Mouse (Mus musculus) heart, adult 11 months (tissue): ENCODE measurements around the gene Rasl10b.

Experiments
- DNase-seq: peaks from one replicate; pipeline ENCODE4 v3.0.0; 2022

Gene Rasl10b

GRCm38 (mm10) chr11:83409087-83409754 lies at the start of gene Rasl10b:
Rasl10b (plus strand) TSS chr11:83409137.
- DNase-seq = peak; percentile 95

- no peak for DNase-seq
Observed at GRCm38 (mm10) chr11:83364656-83365055, 44.3 kb upstream of the Rasl10b start.

GRCm38 (mm10) chr11:83371267-83371666 lies 37.7 kb upstream of the Rasl10b start:
- no peak for DNase-seq

DNA sequence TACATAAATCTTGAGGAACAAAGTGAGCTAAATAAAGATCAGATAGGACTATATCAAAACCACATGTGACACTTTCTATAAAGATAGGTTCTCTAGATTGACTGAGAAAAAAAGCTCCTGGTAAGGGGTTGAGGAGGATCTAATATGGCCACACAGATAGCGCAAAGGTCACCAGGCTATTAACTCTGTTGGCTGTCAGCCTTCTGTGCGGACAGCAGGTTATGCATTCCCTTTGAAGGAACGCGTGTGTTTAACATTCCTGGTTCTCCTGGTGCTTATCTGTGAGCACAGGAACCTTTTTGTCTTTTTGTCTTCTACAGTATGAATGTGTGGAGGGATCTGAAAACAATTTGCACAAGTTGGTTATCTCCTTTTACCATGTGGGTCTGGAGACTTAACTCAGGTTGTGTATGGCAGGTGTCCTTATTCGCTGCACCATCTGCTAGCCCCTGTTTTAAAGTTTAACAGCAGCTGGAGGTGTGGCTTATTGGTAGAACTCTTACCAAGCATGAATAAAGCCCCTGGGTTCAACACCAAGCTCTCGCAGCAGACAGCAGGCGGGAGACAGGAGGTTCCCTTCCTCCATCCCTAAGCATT lies 29.1 kb upstream of the Rasl10b start:
- peak; percentile 56 for DNase-seq

DNA sequence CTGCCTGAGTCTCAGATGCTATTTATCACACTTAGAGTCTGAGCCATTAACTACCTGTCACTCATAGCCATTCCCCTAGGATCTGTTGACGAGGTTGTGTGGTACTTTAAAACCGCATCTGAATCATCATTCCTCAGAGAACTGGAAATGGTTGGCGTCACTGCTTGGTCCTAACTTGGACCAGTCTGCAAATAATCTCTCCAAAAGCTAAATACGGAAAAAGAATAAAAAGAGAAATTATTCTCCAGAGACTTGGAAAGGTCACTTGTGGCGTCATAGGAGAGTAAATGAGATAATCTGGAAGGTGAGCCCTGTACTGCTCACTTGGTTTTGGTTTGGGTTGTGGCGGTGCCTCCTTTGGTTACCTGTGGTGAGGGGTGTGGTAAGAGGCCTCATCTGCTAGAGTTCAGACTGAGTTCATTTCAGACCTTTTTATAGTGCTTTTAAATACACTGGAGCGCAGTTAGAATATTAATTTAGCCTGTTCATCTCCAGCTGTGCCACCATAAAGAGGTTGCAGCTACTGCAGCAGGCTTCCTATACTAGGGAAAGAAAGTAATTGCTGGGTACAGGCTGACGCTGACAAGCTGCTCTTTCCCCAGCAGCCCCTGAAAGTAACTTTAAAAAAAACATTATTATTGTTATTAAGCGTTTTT lies 25.9 kb upstream of the Rasl10b start:
- peak; percentile 37 for DNase-seq

GRCm38 (mm10) chr11:83383532-83383887 lies 25.4 kb upstream of the Rasl10b start:
- DNase-seq = peak; percentile 17

- peak; percentile 92 for DNase-seq
Observed at GRCm38 (mm10) chr11:83393062-83393461, 15.9 kb upstream of the Rasl10b start.

GRCm38 (mm10) chr11:83394802-83395439 lies 14.0 kb upstream of the Rasl10b start:
- DNase-seq = no peak

- peak; percentile 87 for DNase-seq
Observed at GRCm38 (mm10) chr11:83397626-83398025, 11.3 kb upstream of the Rasl10b start.

DNA sequence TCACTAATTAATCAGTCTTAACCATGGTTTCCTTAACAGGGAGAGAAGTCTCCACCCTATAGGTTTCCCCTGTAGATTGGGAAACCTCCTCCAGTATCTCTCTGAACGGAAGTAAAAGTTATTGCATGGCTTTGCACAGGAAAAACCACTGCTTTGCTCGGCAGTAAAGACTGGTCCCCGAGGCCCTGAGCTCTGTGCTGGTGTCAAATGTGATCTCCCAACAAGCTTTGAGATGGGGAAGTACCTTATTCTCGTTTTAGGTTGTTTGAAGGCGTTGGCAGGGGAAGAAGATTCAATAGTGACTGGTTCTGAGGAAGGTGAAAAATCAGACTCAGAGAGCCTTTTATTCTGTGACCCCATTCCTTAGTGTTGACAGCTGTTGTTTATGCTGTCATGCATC lies 10.2 kb upstream of the Rasl10b start:
- no peak for DNase-seq

DNA sequence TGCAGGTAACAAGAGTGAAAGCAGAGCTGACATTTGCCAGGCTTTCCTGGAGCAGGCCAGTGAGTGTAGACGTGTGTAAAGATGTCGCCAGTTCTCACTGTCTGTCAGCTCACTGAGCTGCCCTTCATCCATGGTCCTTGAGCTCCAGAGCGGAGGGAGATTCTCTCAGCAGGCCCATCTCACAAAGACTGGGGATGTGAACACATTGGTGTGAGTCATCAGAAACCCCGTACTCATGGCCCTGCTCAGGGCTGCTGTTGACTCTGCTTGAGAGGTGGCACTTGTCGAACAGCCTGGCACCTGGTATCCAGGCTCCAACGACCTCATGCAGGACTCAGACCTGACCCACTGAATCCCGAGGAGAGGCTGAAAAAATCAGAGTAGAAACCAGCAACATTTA lies 5.2 kb upstream of the Rasl10b start:
- DNase-seq = peak; percentile 83

DNA sequence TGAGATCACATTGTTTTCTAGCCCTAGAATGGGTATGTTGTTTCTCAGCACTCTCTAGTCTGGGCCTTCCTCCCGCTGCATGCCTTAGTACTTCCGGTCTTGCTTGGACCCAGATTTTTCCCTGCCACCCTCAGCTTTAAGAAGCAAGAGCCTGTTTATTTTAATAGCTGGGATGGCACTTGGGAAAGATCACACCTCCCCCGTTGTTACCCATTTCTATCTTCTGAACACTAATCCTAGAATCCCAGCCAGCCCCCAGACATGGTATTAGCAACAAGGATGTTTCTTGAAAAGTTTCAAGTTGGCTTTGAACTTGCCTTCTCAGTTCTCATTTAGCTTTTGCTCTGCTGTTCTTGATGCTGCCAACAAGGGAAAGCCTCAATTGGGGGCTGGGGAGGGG lies 2.5 kb upstream of the Rasl10b start:
- DNase-seq = no peak

GRCm38 (mm10) chr11:83408242-83408641 lies 695 bp upstream of the Rasl10b start:
- no peak for DNase-seq

DNA sequence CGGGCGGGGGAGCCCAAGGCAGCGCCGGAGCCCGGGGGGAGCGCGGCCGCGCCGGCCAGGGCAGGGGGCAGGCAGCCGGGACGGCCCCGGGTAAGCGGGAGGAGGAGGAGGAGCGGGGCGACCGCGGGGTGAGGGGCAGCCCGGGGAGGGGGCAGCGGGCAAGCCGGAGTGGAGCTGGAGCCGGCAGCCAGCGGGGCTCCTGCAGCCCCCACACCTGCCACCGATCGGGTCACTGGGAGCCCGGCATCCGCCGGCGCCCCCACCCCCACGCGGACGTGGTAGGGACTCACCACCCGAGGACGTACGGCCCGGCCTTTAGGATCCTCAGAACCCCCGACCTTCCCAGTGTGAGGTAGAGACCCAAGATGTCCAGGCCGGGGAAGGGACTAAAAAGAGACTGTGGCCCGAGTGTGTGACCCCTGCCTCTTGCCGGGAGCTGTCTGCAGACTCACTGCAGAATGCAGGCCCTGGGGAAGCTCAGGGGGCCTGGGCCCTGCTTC lies 905 bp downstream of the Rasl10b start:
- DNase-seq = no peak

- no peak for DNase-seq
Observed at GRCm38 (mm10) chr11:83410510-83410909, 1.6 kb downstream of the Rasl10b start.

DNA sequence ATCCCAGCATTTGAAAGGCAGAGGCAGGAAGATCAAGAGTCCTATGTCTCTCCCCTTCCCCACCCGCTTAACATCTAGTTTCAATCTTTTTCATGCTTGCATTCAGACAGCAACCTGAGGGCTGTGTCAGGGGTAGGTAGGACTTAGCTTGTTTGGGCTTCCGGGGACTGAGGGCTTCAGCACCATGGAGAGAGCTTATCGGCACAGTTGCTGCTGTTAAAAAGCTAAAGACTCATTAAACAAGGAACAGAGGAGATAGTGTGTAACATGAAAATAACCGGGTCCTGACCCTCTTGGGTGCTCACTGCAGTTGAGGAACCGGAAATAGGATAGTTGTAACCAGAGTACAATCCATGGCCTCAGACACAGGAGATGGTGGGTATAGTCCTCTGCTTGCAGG lies 8.1 kb downstream of the Rasl10b start:
- DNase-seq = peak; percentile 85

DNA sequence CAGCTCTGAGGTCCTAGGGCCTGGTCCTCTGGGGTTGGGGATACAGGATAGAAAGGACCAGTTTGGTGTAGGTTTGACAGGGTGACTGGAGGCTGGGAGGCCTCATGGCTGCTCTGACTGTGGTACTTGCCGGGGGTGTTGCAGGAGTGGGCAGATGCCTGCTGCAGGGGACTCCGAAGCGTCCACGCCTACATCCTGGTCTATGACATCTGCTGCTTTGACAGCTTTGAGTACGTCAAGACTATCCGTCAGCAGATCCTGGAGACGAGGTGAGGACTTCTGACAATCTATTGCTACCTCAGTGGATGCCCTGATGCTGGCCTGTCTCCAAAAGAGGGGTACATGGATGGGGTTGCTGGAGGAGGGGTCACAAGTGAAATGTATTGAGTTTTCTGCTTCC lies 8.8 kb downstream of the Rasl10b start:
- peak; percentile 55 for DNase-seq

DNA sequence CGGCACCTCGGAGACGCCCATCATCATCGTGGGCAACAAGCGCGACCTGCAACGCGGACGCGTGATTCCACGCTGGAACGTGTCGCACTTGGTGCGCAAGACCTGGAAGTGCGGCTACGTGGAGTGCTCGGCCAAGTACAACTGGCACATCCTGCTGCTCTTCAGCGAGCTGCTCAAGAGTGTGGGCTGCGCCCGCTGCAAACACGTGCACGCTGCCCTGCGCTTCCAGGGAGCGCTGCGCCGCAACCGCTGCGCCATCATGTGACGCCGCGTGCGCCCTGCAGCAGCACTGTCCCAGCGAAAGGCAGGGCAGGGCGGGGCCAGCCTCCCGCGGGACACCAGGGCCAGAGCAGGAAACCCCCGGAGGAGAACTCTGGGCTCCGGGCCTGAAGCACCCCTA lies 9.6 kb downstream of the Rasl10b start:
- DNase-seq = peak; percentile 82

- DNase-seq = peak; percentile 82
Observed at GRCm38 (mm10) chr11:83420338-83420737, 11.4 kb downstream of the Rasl10b start.

- DNase-seq = peak; percentile 85
Observed at GRCm38 (mm10) chr11:83421305-83421704, 12.4 kb downstream of the Rasl10b start.

DNA sequence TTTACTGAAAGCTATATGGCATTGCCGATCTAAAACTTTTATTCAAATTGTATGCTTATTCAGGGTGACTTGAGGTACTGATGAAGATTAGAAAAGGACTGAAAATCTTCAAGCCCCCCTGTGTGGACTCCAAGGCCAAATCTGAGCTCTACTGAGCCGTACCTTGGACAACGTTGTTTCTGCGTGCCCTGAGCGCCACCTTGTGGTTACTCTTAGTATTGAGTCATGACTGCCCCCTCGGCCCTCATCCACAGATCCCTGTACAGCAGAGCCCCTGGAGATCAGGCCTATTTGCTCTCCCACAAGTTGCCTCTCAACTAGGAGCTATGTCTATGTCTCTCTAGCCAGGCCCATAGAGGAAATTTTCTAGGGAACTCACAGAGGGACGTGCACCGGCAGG lies 15.7 kb downstream of the Rasl10b start:
- DNase-seq = peak; percentile 92

DNA sequence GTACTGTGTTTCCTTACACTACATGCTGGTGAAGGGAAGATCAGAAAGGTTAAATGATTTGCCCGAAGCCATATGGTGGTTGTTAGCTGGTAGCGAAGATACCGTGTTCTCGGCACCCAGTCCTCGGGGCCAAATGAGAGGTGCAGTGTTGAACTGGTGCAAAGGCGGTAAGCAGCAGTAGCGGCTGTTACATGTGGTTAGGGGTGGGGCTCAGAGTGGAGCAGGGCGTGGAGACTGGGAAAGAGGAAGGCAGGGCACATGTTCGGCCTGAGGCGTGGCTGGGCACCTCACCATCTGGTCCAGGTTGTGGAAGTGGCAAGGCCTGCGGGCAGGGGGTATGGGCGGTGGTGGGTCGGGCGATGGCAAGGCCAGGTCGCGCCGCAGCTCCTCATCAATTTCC lies 18.0 kb downstream of the Rasl10b start:
- DNase-seq = peak; percentile 68

- DNase-seq = no peak
Observed at GRCm38 (mm10) chr11:83429355-83429754, 20.4 kb downstream of the Rasl10b start, which contains the start of gene Gas2l2. Gas2l2 (minus strand) TSS chr11:83429455.

DNA sequence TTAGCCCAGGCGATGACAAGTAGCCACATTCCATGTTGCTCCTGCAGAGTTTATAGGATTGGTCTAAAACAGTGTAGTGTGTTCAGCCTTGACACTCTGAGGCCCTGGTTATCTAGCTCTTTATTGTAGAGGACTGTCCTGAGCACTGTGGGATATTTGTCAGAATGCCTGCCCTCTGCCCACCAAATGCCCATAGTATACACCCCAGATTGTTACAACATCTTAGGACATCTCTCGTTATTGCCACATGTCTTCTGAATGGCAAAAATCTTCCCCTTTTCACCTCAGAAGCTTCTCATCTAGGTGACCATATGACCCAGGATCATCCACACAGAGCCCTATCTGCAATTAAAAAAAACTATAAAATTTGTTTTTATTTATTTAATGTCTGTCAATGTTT lies 23.6 kb downstream of the Rasl10b start:
- DNase-seq = no peak
